Mouse (Mus musculus): ENCODE measurements around the gene Ccdc85a.

DNA sequence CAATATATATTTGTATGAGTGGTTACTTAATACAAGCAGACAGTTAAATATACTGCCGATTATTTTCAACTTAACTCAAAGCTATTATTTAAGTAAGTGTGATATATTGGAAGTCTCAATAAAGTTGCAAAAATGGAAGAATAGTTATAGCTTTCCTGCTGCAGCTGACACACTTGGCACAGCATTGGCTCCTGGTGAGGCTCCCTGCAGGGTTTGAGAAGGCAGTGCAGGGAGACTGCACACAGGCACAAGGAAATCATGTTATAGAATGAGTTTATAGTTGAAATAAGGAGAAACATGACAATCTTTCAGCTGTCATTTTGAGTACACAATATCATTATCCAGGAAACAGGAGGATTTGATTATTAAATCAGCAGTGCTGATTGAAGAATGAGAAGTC is 107.0 kb downstream of the Ccdc85a start:
- TF ChIP-seq POLR2A (IDR thresholded peaks at IDR 0.05; ENCODE audit: extremely low read depth, insufficient read depth, low read length): no peak
- TF ChIP-seq CTCF (IDR thresholded peaks at IDR 0.05; ENCODE audit: extremely low read depth, insufficient read depth, low read length): no peak

Data from cortical plate, adult 2 months (tissue).